Mouse (Mus musculus) megakaryocyte, embryonic 14.5 days (primary cell): ENCODE measurements around the gene Sirt4.

ENCODE experiments used
- FLI1 ChIP-seq: IDR thresholded peaks from 2 replicates; pipeline ENCODE4 v1.6.1; 2012; ENCODE audit warnings: low read length, inconsistent platforms, mixed read lengths
- GATA1 ChIP-seq: IDR thresholded peaks from 3 replicates; pipeline ENCODE4 v1.6.1; 2012; ENCODE audit warnings: mixed read lengths, low read length, inconsistent platforms, borderline replicate concordance

DNA sequence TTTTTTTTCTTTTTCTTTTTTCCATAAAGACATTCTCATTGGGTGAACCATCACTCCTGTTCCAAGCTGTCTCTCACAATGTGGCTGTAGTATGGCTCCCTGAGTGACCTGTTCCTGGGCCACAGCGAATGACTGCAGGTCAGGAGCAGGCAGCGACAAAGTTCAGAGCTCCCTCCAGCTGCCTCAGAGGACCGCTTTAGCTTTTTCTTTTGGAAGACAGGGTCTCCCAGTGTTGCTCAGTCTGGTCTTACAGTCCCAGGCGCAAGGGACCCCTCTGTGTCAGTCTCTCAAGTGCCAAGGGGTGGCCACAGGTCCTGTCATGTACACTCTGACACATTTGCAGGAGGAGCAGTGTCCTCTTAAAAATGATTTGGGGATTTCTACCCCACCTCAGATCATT is 38.0 kb upstream of the Sirt4 start:
- TF ChIP-seq FLI1 (no peak), GATA1 (no peak)
